Comparison of ENCODE assay signal across 8 mouse cellular contexts in genomic region chr9:44071914-44072598, GRCm38 (mm10). TPM values are rescaled to one million over a fixed set of nuclear protein-coding genes. Genes with fewer than 3 reads are reported as not detected.
DNase-seq lines count a peak whose midpoint lies in the region; ATAC-seq and TF ChIP-seq lines count a peak whose summit lies in the region.

No protein-coding gene starts in this region.

- H3K27me3 ChIP-seq in intestine, embryonic 14.5 days (replicated peaks; ENCODE audit: control insufficient read depth, insufficient read depth, low read length) = no peaks in the 10 kb centered on the region
- H3K27me3 ChIP-seq in intestine, postnatal 0 days (replicated peaks; ENCODE audit: control insufficient read depth, insufficient read depth, low read length) = no peaks in the 10 kb centered on the region
- no peaks in the 10 kb centered on the region; the same call in 1 of the 2 replicates for H3K27me3 ChIP-seq in forebrain, embryonic 11.5 days (ENCODE audit: control insufficient read depth, insufficient read depth, low read length)
- no peaks in the 10 kb centered on the region for H3K27me3 ChIP-seq in hindbrain, embryonic 16.5 days (replicated peaks; ENCODE audit: control insufficient read depth, insufficient read depth, low read length)
- H3K27me3 ChIP-seq in neural tube, embryonic 12.5 days (replicated peaks) = no peaks in the 10 kb centered on the region

- WGBS in intestine, embryonic 14.5 days = 40% methylated on average over 11 of the region's 11 CpGs
- 49% methylated on average over 11 of the region's 11 CpGs for WGBS in intestine, postnatal 0 days
- 17% methylated on average over 11 of the region's 11 CpGs for WGBS in forebrain, embryonic 11.5 days
- 18% methylated on average over 11 of the region's 11 CpGs for WGBS in hindbrain, embryonic 16.5 days
- 17% methylated on average over 11 of the region's 11 CpGs for WGBS in neural tube, embryonic 12.5 days

- TF ChIP-seq CTCF in intestine, postnatal 0 days (IDR thresholded peaks at IDR 0.05; ENCODE audit: low read depth) = no peak

- no peaks in the 10 kb centered on the region for H3K9me3 ChIP-seq in intestine, embryonic 14.5 days (ENCODE audit: control insufficient read depth, low read length)
- H3K9me3 ChIP-seq in intestine, postnatal 0 days (ENCODE audit: control insufficient read depth) = no peaks in the 10 kb centered on the region
- H3K9me3 ChIP-seq in forebrain, embryonic 11.5 days (ENCODE audit: control insufficient read depth, low read length) = no peaks in the 10 kb centered on the region
- H3K9me3 ChIP-seq in hindbrain, embryonic 16.5 days (ENCODE audit: control insufficient read depth, low read length) = no peaks in the 10 kb centered on the region
- H3K9me3 ChIP-seq in neural tube, embryonic 12.5 days = no peaks in the 10 kb centered on the region

- no peak for ATAC-seq in intestine, embryonic 14.5 days (replicated peaks; ENCODE audit: low FRiP score, low TSS enrichment, low read depth)
- ATAC-seq in intestine, postnatal 0 days = no peak
- ATAC-seq in forebrain, embryonic 11.5 days (replicated peaks; ENCODE audit: low FRiP score) = peak; percentile 77
- ATAC-seq in hindbrain, embryonic 16.5 days = peak; percentile 83
- peak; percentile 74 for ATAC-seq in neural tube, embryonic 12.5 days (ENCODE audit: low FRiP score, low read depth)

- DNase-seq in intestine, embryonic 14.5 days (ENCODE audit: low spot score) = peak; percentile 53
- DNase-seq in brain, adult 2 months (ENCODE audit: low read depth, low spot score) = peak; percentile 90
- DNase-seq in forebrain, embryonic 11.5 days (ENCODE audit: low spot score) = peak; percentile 83
- no peak for DNase-seq in spleen, postnatal 36 days (ENCODE audit: low spot score in 2 of 2)
- no peak for DNase-seq in urinary bladder, postnatal 10 days (ENCODE audit: low spot score)

- no peak overlapping the region for H3K9ac ChIP-seq in intestine, embryonic 14.5 days (ENCODE audit: low read length)
- H3K9ac ChIP-seq in intestine, postnatal 0 days (ENCODE audit: low read depth, low read length) = no peak overlapping the region
- peak overlapping the region; percentile 41 for H3K9ac ChIP-seq in forebrain, embryonic 11.5 days (ENCODE audit: low read length)
- H3K9ac ChIP-seq in hindbrain, embryonic 16.5 days (ENCODE audit: low read depth, low read length) = 0 out of 2 replicates have a peak overlapping the region, but pooled peaks have one; percentile 5
- H3K9ac ChIP-seq in neural tube, embryonic 12.5 days = 0 out of 2 replicates have a peak overlapping the region, but pooled peaks have one; percentile 17

- peaks cover 18% of the 10 kb centered on the region for H3K4me1 ChIP-seq in intestine, embryonic 14.5 days (replicated peaks; ENCODE audit: control insufficient read depth, insufficient read depth, low read length)
- no peaks in the 10 kb centered on the region for H3K4me1 ChIP-seq in intestine, postnatal 0 days (replicated peaks; ENCODE audit: control insufficient read depth, insufficient read depth, low read length)
- H3K4me1 ChIP-seq in forebrain, embryonic 11.5 days (replicated peaks; ENCODE audit: control insufficient read depth, insufficient read depth, low read length) = peaks cover 26% of the 10 kb centered on the region
- no peaks in the 10 kb centered on the region for H3K4me1 ChIP-seq in hindbrain, embryonic 16.5 days (ENCODE audit: control insufficient read depth, insufficient read depth, low read depth, low read length)
- peaks cover 44% of the 10 kb centered on the region for H3K4me1 ChIP-seq in neural tube, embryonic 12.5 days

- no peaks in the 10 kb centered on the region for H3K36me3 ChIP-seq in intestine, embryonic 14.5 days (ENCODE audit: control insufficient read depth, insufficient read depth, low read length)
- no peaks in the 10 kb centered on the region for H3K36me3 ChIP-seq in intestine, postnatal 0 days (ENCODE audit: control insufficient read depth, insufficient read depth)
- no peaks in the 10 kb centered on the region for H3K36me3 ChIP-seq in forebrain, embryonic 11.5 days (ENCODE audit: control insufficient read depth, insufficient read depth, low read length)
- H3K36me3 ChIP-seq in hindbrain, embryonic 16.5 days (ENCODE audit: control insufficient read depth, insufficient read depth, low read length) = no peaks in the 10 kb centered on the region
- H3K36me3 ChIP-seq in neural tube, embryonic 12.5 days = no peaks in the 10 kb centered on the region

- H3K27ac ChIP-seq in intestine, embryonic 14.5 days (ENCODE audit: low read depth) = no peak overlapping the region
- H3K27ac ChIP-seq in intestine, postnatal 0 days (ENCODE audit: low read depth, low read length) = no peak overlapping the region
- peak overlapping the region; percentile 80 for H3K27ac ChIP-seq in forebrain, embryonic 11.5 days (ENCODE audit: low read depth, low read length)
- peak overlapping the region; percentile 74 for H3K27ac ChIP-seq in hindbrain, embryonic 16.5 days (ENCODE audit: low read depth, low read length)
- no peak overlapping the region for H3K27ac ChIP-seq in neural tube, embryonic 12.5 days

- H3K4me3 ChIP-seq in intestine, embryonic 14.5 days (ENCODE audit: low read depth, low read length) = no peak overlapping the region
- no peak overlapping the region for H3K4me3 ChIP-seq in intestine, postnatal 0 days (ENCODE audit: low read depth, low read length)
- no peak overlapping the region for H3K4me3 ChIP-seq in forebrain, embryonic 11.5 days (ENCODE audit: low read depth, low read length)
- H3K4me3 ChIP-seq in hindbrain, embryonic 16.5 days (ENCODE audit: low read length) = no peak overlapping the region
- H3K4me3 ChIP-seq in neural tube, embryonic 12.5 days = no peak overlapping the region

- H3K4me2 ChIP-seq in intestine, embryonic 14.5 days (ENCODE audit: low read length) = no peak overlapping the region
- no peak overlapping the region for H3K4me2 ChIP-seq in intestine, postnatal 0 days (replicated peaks; ENCODE audit: low read depth)
- H3K4me2 ChIP-seq in forebrain, embryonic 11.5 days (ENCODE audit: low read depth, low read length, severe bottlenecking) = peak overlapping the region; percentile 35; the same call in 1 of the 2 replicates
- peak overlapping the region; percentile 20 for H3K4me2 ChIP-seq in hindbrain, embryonic 16.5 days (ENCODE audit: low read length)
- peak overlapping the region; percentile 48 for H3K4me2 ChIP-seq in neural tube, embryonic 12.5 days (replicated peaks)

RNA-seq across cellular contexts. Expression of gene Usp2, which starts 5.2 kb away (rescaled TPM):
- polyA plus RNA-seq in intestine, embryonic 14.5 days (2014; fragmentation: Nextera tagmentation; extraction: Ambion mirVana) = 11.0 and 12.5 TPM in 2 replicates
- polyA plus RNA-seq in intestine, postnatal 0 days (2015; fragmentation: Nextera tagmentation; extraction: Ambion mirVana) = 9.7 and 10.4 TPM in 2 replicates
- polyA plus RNA-seq in forebrain, embryonic 11.5 days (2014; fragmentation: Nextera tagmentation; extraction: Ambion mirVana) = 8.9 and 12.7 TPM in 2 replicates
- 12.8 and 18.6 TPM in 2 replicates for polyA plus RNA-seq in hindbrain, embryonic 16.5 days (2015; fragmentation: Nextera tagmentation; extraction: Ambion mirVana)
- 9.1 and 9.3 TPM in 2 replicates for polyA plus RNA-seq in neural tube, embryonic 12.5 days (2016; fragmentation: Nextera tagmentation; extraction: Ambion mirVana)

RNA-seq across cellular contexts. Expression of gene Thy1, which starts 28.9 kb away (rescaled TPM):
- 0.62 and 2.0 TPM in 2 replicates for polyA plus RNA-seq in intestine, embryonic 14.5 days (2014; fragmentation: Nextera tagmentation; extraction: Ambion mirVana)
- 4.6 and 4.9 TPM in 2 replicates for polyA plus RNA-seq in intestine, postnatal 0 days (2015; fragmentation: Nextera tagmentation; extraction: Ambion mirVana)
- polyA plus RNA-seq in forebrain, embryonic 11.5 days (2014; fragmentation: Nextera tagmentation; extraction: Ambion mirVana) = not detected in 2 replicates
- polyA plus RNA-seq in hindbrain, embryonic 16.5 days (2015; fragmentation: Nextera tagmentation; extraction: Ambion mirVana) = 10.2 and 18.7 TPM in 2 replicates
- 0.33 and 0.91 TPM in 2 replicates for polyA plus RNA-seq in neural tube, embryonic 12.5 days (2016; fragmentation: Nextera tagmentation; extraction: Ambion mirVana)

RNA-seq across cellular contexts. Expression of gene Mfrp, which starts 29.5 kb away (rescaled TPM):
- 0.18 TPM in 1 of 2 replicates, not detected in the other for polyA plus RNA-seq in intestine, embryonic 14.5 days (2014; fragmentation: Nextera tagmentation; extraction: Ambion mirVana)
- polyA plus RNA-seq in intestine, postnatal 0 days (2015; fragmentation: Nextera tagmentation; extraction: Ambion mirVana) = 0.05 TPM in 1 of 2 replicates, not detected in the other
- 0.11 TPM in 1 of 2 replicates, not detected in the other for polyA plus RNA-seq in forebrain, embryonic 11.5 days (2014; fragmentation: Nextera tagmentation; extraction: Ambion mirVana)
- 0.20 and 0.31 TPM in 2 replicates for polyA plus RNA-seq in hindbrain, embryonic 16.5 days (2015; fragmentation: Nextera tagmentation; extraction: Ambion mirVana)
- polyA plus RNA-seq in neural tube, embryonic 12.5 days (2016; fragmentation: Nextera tagmentation; extraction: Ambion mirVana) = 0.18 TPM in 1 of 2 replicates, not detected in the other

RNA-seq across cellular contexts. Expression of gene C1qtnf5, which starts 35.0 kb away (rescaled TPM):
- polyA plus RNA-seq in intestine, embryonic 14.5 days (2014; fragmentation: Nextera tagmentation; extraction: Ambion mirVana) = 3.2 and 3.4 TPM in 2 replicates
- polyA plus RNA-seq in intestine, postnatal 0 days (2015; fragmentation: Nextera tagmentation; extraction: Ambion mirVana) = 5.4 and 6.0 TPM in 2 replicates
- 0.47 and 0.79 TPM in 2 replicates for polyA plus RNA-seq in forebrain, embryonic 11.5 days (2014; fragmentation: Nextera tagmentation; extraction: Ambion mirVana)
- 8.5 and 9.5 TPM in 2 replicates for polyA plus RNA-seq in hindbrain, embryonic 16.5 days (2015; fragmentation: Nextera tagmentation; extraction: Ambion mirVana)
- polyA plus RNA-seq in neural tube, embryonic 12.5 days (2016; fragmentation: Nextera tagmentation; extraction: Ambion mirVana) = 0.43 and 0.74 TPM in 2 replicates

RNA-seq across cellular contexts. Expression of gene Gm49380, which starts 41.2 kb away (rescaled TPM):
- polyA plus RNA-seq in intestine, embryonic 14.5 days (2014; fragmentation: Nextera tagmentation; extraction: Ambion mirVana) = 0.14 and 0.36 TPM in 2 replicates
- 0.05 TPM in 1 of 2 replicates, not detected in the other for polyA plus RNA-seq in intestine, postnatal 0 days (2015; fragmentation: Nextera tagmentation; extraction: Ambion mirVana)
- polyA plus RNA-seq in forebrain, embryonic 11.5 days (2014; fragmentation: Nextera tagmentation; extraction: Ambion mirVana) = 0.97 TPM in 1 of 2 replicates, not detected in the other
- polyA plus RNA-seq in hindbrain, embryonic 16.5 days (2015; fragmentation: Nextera tagmentation; extraction: Ambion mirVana) = 0.14 and 0.24 TPM in 2 replicates
- polyA plus RNA-seq in neural tube, embryonic 12.5 days (2016; fragmentation: Nextera tagmentation; extraction: Ambion mirVana) = 0.18 and 0.51 TPM in 2 replicates

Comparison
In these comparisons a context has a peak if more than half of its experiments do, and no peak if none do; other contexts are left out.
1. ATAC-seq: peak in forebrain, embryonic 11.5 days (single experiment), hindbrain, embryonic 16.5 days (single experiment) and neural tube, embryonic 12.5 days (single experiment); none in intestine, embryonic 14.5 days (single experiment) and intestine, postnatal 0 days (single experiment).
2. DNase-seq: peak in intestine, embryonic 14.5 days (single experiment), brain, adult 2 months (single experiment) and forebrain, embryonic 11.5 days (single experiment); none in spleen, postnatal 36 days (0 of 2) and urinary bladder, postnatal 10 days (single experiment).
3. H3K27ac ChIP-seq: peak in forebrain, embryonic 11.5 days (single experiment) and hindbrain, embryonic 16.5 days (single experiment); none in intestine, embryonic 14.5 days (single experiment), intestine, postnatal 0 days (single experiment) and neural tube, embryonic 12.5 days (single experiment).
4. H3K4me2 ChIP-seq: peak in forebrain, embryonic 11.5 days (single experiment), hindbrain, embryonic 16.5 days (single experiment) and neural tube, embryonic 12.5 days (single experiment); none in intestine, embryonic 14.5 days (single experiment) and intestine, postnatal 0 days (single experiment).
5. H3K9ac ChIP-seq: peak in forebrain, embryonic 11.5 days (single experiment), hindbrain, embryonic 16.5 days (single experiment) and neural tube, embryonic 12.5 days (single experiment); none in intestine, embryonic 14.5 days (single experiment) and intestine, postnatal 0 days (single experiment).